Mouse (Mus musculus): ENCODE results near the gene Syne1. TPM values are rescaled to one million over a fixed set of nuclear protein-coding genes. Genes with fewer than 3 reads are reported as not detected.

Gene Syne1
- polyA plus RNA-seq, 1 experiment, result 10.2 TPM

GRCm38 (mm10) chr10:5067113-5067512, 484.2 kb downstream of the Syne1 start:
- no peak for TF ChIP-seq GATA1 (IDR thresholded peaks at IDR 0.05; ENCODE audit: low read length)

- no peak for TF ChIP-seq GATA1 (IDR thresholded peaks at IDR 0.05; ENCODE audit: low read length)
Measured at GRCm38 (mm10) chr10:5059983-5060382, 491.3 kb downstream of the Syne1 start.

GRCm38 (mm10) chr10:5058876-5059275, 492.4 kb downstream of the Syne1 start:
- no peak for TF ChIP-seq GATA1 (IDR thresholded peaks at IDR 0.05; ENCODE audit: low read length)

- no peak for TF ChIP-seq GATA1 (IDR thresholded peaks at IDR 0.05; ENCODE audit: low read length)
Measured at GRCm38 (mm10) chr10:5057661-5058060, 493.6 kb downstream of the Syne1 start.

- no peak for TF ChIP-seq GATA1 (IDR thresholded peaks at IDR 0.05; ENCODE audit: low read length)
Measured at GRCm38 (mm10) chr10:5056940-5057339, 494.3 kb downstream of the Syne1 start.

- no peak for TF ChIP-seq GATA1 (IDR thresholded peaks at IDR 0.05; ENCODE audit: low read length)
Measured at GRCm38 (mm10) chr10:5056243-5056735, 495.0 kb downstream of the Syne1 start.

GRCm38 (mm10) chr10:5045671-5046070, 505.6 kb downstream of the Syne1 start:
- TF ChIP-seq GATA1 (IDR thresholded peaks at IDR 0.05; ENCODE audit: low read length), result no peak

- no peak for TF ChIP-seq GATA1 (IDR thresholded peaks at IDR 0.05; ENCODE audit: low read length)
Measured at GRCm38 (mm10) chr10:5045213-5045612, 506.1 kb downstream of the Syne1 start.

GRCm38 (mm10) chr10:5044481-5044880, 506.8 kb downstream of the Syne1 start:
- TF ChIP-seq GATA1 (IDR thresholded peaks at IDR 0.05; ENCODE audit: low read length), result no peak

- TF ChIP-seq GATA1 (IDR thresholded peaks at IDR 0.05; ENCODE audit: low read length), result no peak
Measured at GRCm38 (mm10) chr10:5041254-5041653, 510.0 kb downstream of the Syne1 start.

GRCm38 (mm10) chr10:5032192-5033048, 518.9 kb downstream of the Syne1 start:
- TF ChIP-seq GATA1 (IDR thresholded peaks at IDR 0.05; ENCODE audit: low read length), result no peak

GRCm38 (mm10) chr10:5029883-5030282, 521.4 kb downstream of the Syne1 start:
- TF ChIP-seq GATA1 (IDR thresholded peaks at IDR 0.05; ENCODE audit: low read length), result no peak

- TF ChIP-seq GATA1 (IDR thresholded peaks at IDR 0.05; ENCODE audit: low read length), result no peak
Measured at GRCm38 (mm10) chr10:5029161-5029560, 522.1 kb downstream of the Syne1 start.

- no peak for TF ChIP-seq GATA1 (IDR thresholded peaks at IDR 0.05; ENCODE audit: low read length)
Measured at GRCm38 (mm10) chr10:5028301-5028700, 523.0 kb downstream of the Syne1 start.

GRCm38 (mm10) chr10:5027208-5027607, 524.1 kb downstream of the Syne1 start:
- TF ChIP-seq GATA1 (IDR thresholded peaks at IDR 0.05; ENCODE audit: low read length), result no peak

GRCm38 (mm10) chr10:5025906-5026305, 525.4 kb downstream of the Syne1 start:
- no peak for TF ChIP-seq GATA1 (IDR thresholded peaks at IDR 0.05; ENCODE audit: low read length)

GRCm38 (mm10) chr10:5017148-5017547, 534.1 kb downstream of the Syne1 start:
- no peak for TF ChIP-seq GATA1 (IDR thresholded peaks at IDR 0.05; ENCODE audit: low read length)

Data from G1E-ER4 (cell line).